Mouse (Mus musculus): ENCODE data around the gene Canx. TPM values are rescaled to one million over a fixed set of nuclear protein-coding genes. Genes with fewer than 3 reads are reported as not detected.

Canx gene
- polyA plus RNA-seq, 1 experiment from 2014 or later, result 291 TPM

MicroRNA genes within 50 kb of the gene (microRNA counts, 519-probe panel; counts per million panel counts)
- 4,756 counts per million, percentile 83 among the panel's probes with 10 or more counts for microRNA mmu-miR-804

Small RNA genes lying within 50 kb of the gene (microRNA-seq; reads per million reads assigned to microRNA genes)
- gene Mir804, result not detected

Other genes starting within 250 kb of the Canx start
- gene Tbc1d9b, start 194.3 kb downstream of the Canx start, polyA plus RNA-seq (2016; fragmentation: Nextera tagmentation; extraction: Ambion mirVana), result 39.8 and 47.3 TPM in 2 replicates
- 22.4 and 25.4 TPM in 2 replicates for gene Mrnip, start 151.2 kb downstream of the Canx start, polyA plus RNA-seq (2016; fragmentation: Nextera tagmentation; extraction: Ambion mirVana)
- gene Sqstm1, start 114.8 kb downstream of the Canx start, polyA plus RNA-seq (2016; fragmentation: Nextera tagmentation; extraction: Ambion mirVana), result 241 and 245 TPM in 2 replicates
- gene Mgat4b, start 114.8 kb downstream of the Canx start, polyA plus RNA-seq (2016; fragmentation: Nextera tagmentation; extraction: Ambion mirVana), result 57.1 and 57.2 TPM in 2 replicates
- gene Ltc4s, start 87.1 kb downstream of the Canx start, polyA plus RNA-seq (2016; fragmentation: Nextera tagmentation; extraction: Ambion mirVana), result 0.32 and 1.4 TPM in 2 replicates
- gene Maml1, start 33.4 kb downstream of the Canx start, polyA plus RNA-seq (2016; fragmentation: Nextera tagmentation; extraction: Ambion mirVana), result 6.4 and 7.3 TPM in 2 replicates
- gene Cby3, start 28.8 kb upstream of the Canx start, polyA plus RNA-seq (2016; fragmentation: Nextera tagmentation; extraction: Ambion mirVana), result 0.31 TPM in 1 of 2 replicates, not detected in the other
- 635 and 665 TPM in 2 replicates for gene Hnrnph1, start 51.3 kb upstream of the Canx start, polyA plus RNA-seq (2016; fragmentation: Nextera tagmentation; extraction: Ambion mirVana)
- 27.9 and 29.0 TPM in 2 replicates for gene Rufy1, start 105.5 kb upstream of the Canx start, polyA plus RNA-seq (2016; fragmentation: Nextera tagmentation; extraction: Ambion mirVana)

Data from neural tube, embryonic 12.5 days (tissue).